Mouse (Mus musculus) bone marrow, adult 2 months (tissue): ENCODE measurements at regions not wholly inside any gene's neighbourhood (a gene's known extent, or its start where the extent isn't known, plus 50 kb on each side); places are given as distances from the start of the nearest gene placed in this dataset.

Experiments
- CTCF ChIP-seq: fragments of 200-500 bp; IDR thresholded peaks from 2 replicates; pipeline ENCODE4 v1.5.1; 2011; ENCODE audit warnings: low read length, control low read depth; ENCODE audit not compliant: control insufficient read depth, insufficient read depth
- POLR2A ChIP-seq: fragments of 200-500 bp; IDR thresholded peaks from 2 replicates; pipeline ENCODE4 v1.6.1; 2011; ENCODE audit warnings: low read depth, mild to moderate bottlenecking, control low read depth, low read length, borderline replicate concordance; ENCODE audit not compliant: control insufficient read depth

DNA sequence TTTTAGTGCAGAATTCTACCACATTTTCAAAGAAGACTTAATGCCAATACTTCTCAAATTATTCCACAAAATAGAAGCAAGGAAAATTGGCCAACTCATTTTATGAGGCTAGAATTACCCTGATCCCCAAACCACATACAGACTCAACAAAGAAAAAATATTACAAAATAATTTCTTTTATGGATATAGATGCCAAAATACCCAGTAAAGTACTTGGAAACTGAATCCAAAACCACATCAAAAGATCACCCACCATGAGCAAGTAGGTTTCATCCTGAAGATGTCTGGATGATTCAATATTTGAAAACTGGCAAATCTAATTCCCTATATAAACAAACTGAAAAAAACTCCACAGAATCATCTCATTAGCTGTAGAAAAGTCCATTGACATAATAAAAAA is 316.7 kb upstream of the Gm21798 start:
- TF ChIP-seq POLR2A = no peak
- no peak for TF ChIP-seq CTCF
